Mouse (Mus musculus): ENCODE results near the gene Ttc7.

The Ttc7 gene

DNA sequence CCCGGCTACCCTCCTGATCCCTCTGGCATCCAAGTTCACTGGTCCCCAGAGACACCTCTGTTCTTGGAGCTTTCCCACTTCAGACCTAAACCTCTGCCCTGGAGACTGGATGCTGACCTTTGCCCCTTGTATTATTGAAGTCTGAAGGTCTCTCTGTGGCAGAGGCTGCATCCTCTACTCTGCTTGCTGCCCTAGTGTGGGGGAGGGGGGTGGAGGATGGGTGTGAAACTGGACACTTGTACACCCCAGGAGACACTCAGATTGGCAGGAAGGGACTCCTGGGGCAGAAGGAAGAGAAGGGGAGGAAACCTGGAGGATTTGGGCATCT is 70.2 kb downstream of the Ttc7 start:
- in situ Hi-C loops (cut with MboI; ENCODE audit: unreplicated experiment in 2 of 2) = no loop called here

DNA sequence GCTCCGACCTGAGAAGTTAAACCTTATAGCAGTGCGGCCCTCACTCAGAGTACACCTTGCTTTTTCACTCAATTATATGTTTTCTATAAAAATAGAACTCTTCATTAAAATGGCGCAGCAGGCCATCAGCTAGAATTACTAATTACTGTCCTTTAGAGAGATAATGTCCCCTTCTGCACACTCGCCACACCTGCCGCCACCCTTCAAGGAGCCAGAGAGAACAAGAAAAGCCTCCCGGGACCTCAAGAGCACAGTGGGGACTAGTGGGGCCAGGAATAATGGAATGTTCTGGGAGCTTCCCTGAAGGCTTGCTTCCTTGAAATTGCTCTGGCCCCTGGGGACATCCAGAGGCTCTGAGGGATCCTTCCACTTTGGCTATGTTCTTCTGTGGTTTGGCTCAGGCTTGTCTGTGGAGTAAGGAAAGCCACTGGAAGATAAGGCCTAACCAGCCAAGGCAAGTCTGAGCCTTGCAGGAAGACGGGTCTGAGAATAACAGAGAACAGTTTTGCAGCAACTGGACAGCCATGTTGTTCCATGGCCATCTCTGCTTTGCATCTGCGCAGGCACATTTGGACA is 71.1 kb downstream of the Ttc7 start:
- in situ Hi-C loops (cut with MboI; ENCODE audit: unreplicated experiment in 2 of 2) = no loop called here

DNA sequence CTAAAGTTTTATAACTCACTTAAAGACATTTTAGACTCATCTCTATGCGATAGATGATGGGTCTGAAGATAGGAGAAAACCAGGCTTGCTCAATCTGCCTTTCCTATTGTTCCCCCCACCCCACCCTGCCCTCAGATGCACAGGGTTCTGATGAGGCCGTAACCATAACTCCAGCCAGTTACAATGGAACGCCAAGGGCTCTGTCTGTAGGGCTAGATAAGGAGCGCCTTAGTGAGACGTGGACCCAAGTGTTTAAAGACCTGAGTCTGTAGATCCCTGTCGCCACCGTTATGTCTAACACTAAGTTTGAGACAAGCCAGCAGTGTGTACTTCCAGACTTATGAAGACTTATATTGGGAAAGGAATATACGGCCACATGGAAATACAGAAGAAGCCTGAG is 72.8 kb downstream of the Ttc7 start:
- in situ Hi-C loops (cut with MboI; ENCODE audit: unreplicated experiment in 2 of 2) = no loop called here

DNA sequence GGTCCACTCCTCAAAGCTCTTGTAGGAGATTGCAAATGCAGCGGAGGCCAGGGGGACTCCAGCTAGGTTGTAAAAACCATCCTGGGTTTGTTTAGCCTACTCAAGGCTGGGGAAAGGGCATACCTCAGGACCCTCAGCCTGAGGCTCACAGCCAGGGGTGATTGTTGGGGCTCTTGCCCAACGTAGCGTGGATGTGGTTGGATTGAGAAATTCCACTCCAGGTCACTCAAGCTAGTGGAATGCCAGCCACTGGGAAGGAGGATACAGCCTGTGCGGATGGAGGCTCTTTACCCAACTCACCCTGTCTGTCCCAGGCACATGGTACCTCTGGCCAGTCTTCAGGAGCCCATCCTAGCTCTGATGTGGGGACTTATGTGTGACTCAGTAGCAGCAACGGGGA is 73.6 kb downstream of the Ttc7 start:
- in situ Hi-C loops (cut with MboI; ENCODE audit: unreplicated experiment in 2 of 2) = no loop called here

DNA sequence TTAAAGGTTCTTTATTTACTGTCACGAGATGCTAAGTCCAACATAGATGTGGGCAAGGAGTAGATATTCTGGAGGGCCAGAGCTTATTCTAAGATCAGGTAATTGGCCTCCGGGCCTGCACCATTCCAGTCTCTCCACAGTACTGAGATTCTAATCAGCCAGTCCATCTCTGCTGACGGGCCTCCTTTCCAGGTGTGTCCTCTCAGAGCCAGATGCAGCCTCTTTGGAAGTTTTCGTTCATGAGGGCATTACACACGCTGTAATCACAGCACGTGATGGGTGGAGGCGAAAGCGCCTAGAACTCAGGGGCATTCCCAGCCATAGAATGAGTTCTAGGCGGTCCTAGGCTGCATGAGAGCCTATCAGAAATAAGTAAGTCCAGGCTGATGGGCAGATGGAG is 74.8 kb downstream of the Ttc7 start:
- in situ Hi-C loops (cut with MboI; ENCODE audit: unreplicated experiment in 2 of 2) = no loop called here

DNA sequence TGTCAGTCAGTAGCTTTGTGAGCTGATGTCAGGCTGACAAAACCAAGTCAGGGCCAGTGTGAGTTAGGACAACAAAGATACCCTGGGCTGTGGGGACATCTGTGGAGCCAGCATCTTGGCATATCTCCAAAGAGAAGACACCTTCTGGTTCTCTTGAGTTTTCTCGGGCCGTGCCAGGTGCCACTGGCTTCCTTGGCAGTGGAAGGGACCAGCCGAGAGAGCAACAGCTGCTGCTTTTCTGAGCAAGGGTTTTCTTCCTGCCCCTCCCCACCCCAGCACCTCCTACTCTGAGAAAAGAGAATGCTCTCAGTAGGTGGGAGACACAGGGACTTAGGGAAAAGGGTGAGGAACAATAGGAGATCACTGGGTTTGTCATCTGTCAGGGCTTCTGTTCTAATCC is 78.4 kb downstream of the Ttc7 start:
- in situ Hi-C loops (cut with MboI; ENCODE audit: unreplicated experiment in 2 of 2) = no loop called here

DNA sequence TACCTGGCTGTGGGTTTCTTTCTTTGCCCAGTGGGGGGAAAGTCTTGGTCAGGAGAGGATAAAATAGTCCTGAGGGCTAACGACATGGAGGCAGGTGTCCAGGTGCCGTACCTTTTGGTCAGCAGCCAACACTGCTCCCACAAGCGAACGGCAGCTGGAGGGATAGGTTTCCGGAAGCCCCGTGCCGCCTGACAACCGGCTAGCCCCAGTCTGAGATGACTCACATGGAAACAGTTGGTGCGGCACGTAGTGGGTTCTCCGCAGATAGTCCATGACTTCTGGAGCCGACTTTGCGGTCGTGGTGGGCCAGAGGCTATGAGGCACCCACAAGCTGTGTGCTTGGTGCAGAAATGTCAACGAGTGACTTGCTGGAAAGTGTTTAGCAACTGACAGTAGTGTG is 81.4 kb downstream of the Ttc7 start:
- in situ Hi-C loops (cut with MboI; ENCODE audit: unreplicated experiment in 2 of 2) = no loop called here

DNA sequence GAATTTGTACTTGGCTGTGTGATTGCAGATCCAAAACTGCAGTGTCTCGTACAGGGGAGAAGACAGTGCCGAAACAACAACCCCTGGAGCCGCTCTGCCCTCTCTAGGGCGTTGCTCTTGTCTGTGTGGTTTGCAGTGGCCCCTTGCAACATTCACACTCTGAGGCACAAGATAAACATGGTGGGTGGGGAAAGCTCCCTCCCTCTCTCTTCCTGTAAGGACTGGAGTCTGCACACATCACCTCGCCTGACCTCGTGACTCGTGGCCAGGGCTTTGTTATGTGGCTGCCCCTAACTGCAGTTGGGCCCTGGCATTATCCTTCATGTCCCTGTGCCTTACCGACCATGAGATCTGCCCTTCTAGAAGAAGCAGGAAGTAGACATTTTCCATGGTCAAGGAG is 82.6 kb downstream of the Ttc7 start:
- in situ Hi-C loops (cut with MboI; ENCODE audit: unreplicated experiment in 2 of 2) = no loop called here

DNA sequence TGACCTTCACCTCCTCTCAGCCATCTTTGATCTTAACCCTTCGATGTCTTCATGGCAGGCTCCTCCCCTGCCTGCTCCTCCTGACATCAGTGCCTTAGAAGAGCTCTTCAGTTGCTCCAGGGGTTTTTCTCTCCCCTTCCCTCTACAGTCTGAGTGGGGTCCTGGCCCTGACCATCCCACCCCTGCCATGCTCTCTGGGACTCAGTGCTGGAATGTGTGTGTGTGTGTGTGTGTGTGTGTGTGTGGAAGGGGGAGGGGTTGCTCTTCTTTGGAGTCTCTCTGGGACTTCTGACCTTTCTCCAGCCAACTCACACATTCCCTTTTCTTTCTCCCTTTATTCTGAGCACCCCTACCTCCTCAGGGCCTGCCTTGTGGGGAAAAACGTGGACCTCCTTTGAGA is 83.8 kb downstream of the Ttc7 start:
- in situ Hi-C loops (cut with MboI; ENCODE audit: unreplicated experiment in 2 of 2) = no loop called here

DNA sequence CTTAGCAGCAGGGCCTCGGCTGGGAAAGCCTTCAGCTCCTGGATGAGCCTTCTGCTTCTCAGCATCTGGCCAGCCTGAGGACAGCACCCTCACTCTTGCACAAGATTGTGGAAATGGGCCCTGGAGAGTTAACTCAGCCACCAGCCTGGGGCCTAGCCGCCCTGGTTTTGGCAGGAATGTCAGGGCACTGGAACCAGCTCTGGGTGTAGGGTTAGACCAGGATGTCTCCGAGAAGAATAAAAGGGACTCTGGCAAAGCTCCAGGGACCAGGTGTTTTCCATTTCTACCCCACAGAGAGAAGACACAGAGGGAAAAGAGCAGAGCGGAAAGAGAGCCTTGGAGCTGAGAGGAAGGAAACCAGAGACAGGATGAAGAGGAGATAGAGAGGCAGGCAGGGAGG is 84.5 kb downstream of the Ttc7 start:
- in situ Hi-C loops (cut with MboI; ENCODE audit: unreplicated experiment in 2 of 2) = no loop called here

DNA sequence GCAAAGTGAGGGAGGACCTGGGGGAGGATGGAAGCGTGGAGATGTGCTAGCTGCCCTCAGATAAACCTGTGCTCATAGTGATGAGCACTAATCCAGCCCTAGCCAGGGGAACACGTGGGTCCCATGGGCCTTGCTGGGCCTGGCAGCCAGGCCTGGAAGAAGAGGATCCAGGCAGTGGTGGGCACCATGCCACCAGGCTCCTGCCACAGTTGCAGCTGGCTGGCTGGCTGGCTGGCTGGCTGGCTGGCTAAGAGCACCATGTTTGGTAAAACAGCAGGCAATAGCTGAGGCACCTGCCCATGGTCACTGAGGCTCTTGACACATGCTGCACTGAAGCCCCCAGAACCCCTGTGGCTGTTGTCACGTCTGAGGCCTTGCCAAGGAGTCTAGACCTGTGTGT is 85.0 kb downstream of the Ttc7 start:
- in situ Hi-C loops (cut with MboI; ENCODE audit: unreplicated experiment in 2 of 2) = no loop called here

DNA sequence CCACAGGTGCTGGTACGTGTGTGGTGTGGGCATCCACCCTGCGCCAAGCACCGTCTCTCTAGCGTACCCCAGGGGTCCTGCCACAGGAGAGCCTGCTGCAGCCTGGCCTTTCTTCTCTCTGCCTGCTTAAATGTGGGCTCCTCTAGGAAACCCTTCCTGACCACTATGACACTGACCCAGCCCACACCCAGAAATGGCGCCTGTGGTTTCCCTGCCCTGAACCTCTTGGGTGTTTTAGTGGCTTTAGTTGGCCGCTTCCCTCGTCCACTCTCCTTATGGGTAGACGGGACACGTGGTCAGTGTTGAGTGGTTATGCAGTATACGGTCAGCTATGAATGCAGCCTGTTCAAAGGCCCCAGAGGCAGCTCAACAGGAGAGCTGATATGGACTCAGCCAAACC is 85.8 kb downstream of the Ttc7 start:
- in situ Hi-C loops (cut with MboI; ENCODE audit: unreplicated experiment in 2 of 2) = no loop called here

DNA sequence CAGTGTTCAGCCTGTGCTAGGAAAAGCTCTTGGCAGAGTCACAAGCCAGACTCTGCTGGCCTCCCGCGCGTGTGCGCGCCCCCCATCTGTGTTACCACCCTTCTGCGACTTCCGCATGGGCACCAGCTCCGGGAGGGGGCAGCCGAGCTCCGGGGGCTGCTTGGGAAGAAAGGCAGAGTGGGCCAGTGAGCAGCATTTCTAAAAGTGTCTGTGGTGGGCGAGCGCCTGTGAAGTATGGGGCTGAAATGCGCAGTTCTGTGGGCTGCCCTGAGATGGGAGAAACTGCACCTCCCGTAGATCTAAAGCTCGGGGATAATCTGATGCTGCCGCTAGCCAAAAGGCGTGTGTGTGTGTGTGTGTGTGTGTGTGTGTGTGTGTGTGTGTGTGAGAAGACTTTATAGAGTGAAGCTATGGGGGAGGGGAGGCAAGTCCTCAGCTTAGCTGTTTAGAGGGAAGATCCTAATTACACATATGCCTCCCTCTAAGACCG is 86.6 kb downstream of the Ttc7 start:
- in situ Hi-C loops (cut with MboI; ENCODE audit: unreplicated experiment in 2 of 2) = no loop called here

DNA sequence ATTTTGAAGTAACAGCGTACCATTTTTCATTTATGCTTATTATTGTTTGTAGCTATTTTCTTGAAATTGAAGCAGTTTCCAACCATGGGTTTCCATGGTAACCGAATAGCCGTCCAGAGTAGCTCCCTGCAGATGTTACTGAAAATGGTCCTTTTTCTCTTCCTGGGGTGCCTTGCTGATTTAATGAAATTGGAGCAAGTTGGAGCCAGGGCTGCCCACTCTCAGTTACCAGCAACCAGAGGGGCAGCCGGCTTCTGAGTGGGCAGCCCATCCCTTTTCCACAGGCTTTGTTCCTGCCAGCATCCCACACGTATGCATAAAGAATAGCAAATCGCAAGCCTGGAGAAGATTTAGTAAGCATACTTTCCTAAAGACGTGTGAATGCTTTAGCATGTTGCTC is 89.5 kb downstream of the Ttc7 start:
- in situ Hi-C loops (cut with MboI; ENCODE audit: unreplicated experiment in 2 of 2) = no loop called here

DNA sequence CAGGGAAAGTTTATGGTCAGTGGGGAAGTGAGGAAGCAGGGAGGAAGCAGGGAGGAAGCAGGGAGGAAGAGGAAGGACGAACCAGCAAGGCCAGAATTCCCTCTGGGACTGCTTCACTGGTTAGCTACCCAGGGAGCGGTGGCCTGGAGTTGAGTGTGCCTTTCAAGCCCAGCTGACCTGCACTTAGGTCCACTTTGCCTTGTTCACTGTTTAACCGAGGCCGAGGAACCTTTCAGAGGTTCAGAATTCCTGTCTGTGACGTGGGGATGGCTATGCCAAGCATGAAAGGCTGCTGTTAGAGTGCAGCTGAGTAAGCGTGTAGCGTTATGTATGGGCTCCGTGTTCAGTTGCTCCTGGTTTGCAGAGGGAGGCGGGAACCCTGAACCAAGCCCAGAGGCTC is 90.6 kb downstream of the Ttc7 start:
- in situ Hi-C loops (cut with MboI; ENCODE audit: unreplicated experiment in 2 of 2) = no loop called here

DNA sequence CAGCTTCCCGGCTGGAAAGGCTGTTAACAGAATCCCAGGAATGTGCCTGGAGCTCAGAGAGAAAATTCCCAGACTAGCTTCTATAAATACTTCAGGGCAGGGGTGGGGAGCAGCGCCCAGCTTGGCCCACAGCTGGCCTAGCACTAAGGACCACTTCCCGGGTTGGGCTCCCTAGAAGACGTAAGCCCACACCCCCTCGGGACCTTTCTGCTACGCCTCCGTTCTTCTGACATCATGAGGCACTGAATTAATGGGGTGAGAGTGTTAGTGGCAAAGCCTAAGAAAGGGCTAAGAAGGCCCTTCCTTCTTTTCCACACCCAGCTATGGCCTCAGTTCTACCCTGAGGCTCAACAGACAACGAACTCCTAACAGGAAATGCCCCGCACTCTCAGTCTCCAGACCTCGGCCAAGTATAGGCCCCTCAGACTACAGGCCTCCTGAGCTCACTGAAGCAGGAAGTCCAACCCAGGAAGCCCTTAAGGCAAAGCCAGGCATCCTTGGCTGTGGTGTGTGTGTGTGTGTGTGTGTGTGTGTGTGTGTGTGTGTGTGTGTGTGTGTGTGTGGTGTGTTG is 93.3 kb downstream of the Ttc7 start:
- in situ Hi-C loops (cut with MboI; ENCODE audit: unreplicated experiment in 2 of 2) = no loop called here

DNA sequence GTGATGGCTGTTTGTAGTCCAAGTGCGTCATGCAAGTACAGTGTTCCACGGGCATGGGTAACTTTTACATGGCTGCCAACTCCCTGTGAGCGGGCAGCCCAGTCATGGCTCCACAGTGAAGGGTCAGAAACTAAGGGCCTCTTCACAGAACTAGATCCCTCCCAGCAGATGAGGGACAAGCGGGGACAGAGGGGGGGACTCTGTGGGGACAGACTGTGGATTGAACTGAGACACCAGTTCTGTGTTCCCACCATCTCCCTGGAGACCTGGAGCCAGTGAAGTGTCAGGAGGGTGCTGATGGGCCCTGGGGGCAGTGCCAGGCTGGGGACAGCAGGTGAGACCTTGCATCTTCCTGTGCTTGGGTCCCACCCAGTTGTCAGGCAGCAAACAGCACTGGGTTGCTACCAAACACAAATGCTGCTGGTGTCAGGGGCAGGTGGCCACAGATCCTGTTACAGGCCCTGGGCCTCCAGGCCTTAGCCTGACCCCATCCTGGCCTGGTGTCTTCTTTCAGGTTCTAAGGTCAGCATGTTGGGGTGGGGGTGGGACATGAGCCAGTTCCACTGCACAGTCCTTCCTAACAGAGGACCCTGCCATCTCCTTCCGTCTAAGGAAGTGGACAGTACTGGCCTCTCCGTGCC is 94.3 kb downstream of the Ttc7 start:
- in situ Hi-C loops (cut with MboI; ENCODE audit: unreplicated experiment in 2 of 2) = no loop called here

DNA sequence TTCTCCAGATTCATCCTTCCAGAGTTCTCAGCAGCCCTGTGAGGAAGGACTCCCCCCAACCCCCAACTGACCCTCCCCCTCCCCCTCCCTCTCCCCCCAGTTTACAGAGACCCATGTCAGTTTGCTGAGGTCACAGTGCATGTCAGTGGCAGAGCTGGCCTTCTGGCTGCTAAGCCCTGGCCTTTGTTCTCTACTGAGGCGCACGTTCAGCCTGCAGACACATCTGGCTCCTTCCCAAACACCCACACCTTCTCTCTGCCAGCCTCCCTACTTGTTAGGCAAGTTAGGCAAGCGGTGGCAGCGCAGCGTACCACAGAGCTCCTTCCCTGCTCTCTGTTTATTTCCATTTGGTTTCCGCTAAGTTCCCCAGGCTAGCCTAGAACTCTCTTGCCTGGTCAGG is 94.8 kb downstream of the Ttc7 start:
- in situ Hi-C loops (cut with MboI; ENCODE audit: unreplicated experiment in 2 of 2) = no loop called here

DNA sequence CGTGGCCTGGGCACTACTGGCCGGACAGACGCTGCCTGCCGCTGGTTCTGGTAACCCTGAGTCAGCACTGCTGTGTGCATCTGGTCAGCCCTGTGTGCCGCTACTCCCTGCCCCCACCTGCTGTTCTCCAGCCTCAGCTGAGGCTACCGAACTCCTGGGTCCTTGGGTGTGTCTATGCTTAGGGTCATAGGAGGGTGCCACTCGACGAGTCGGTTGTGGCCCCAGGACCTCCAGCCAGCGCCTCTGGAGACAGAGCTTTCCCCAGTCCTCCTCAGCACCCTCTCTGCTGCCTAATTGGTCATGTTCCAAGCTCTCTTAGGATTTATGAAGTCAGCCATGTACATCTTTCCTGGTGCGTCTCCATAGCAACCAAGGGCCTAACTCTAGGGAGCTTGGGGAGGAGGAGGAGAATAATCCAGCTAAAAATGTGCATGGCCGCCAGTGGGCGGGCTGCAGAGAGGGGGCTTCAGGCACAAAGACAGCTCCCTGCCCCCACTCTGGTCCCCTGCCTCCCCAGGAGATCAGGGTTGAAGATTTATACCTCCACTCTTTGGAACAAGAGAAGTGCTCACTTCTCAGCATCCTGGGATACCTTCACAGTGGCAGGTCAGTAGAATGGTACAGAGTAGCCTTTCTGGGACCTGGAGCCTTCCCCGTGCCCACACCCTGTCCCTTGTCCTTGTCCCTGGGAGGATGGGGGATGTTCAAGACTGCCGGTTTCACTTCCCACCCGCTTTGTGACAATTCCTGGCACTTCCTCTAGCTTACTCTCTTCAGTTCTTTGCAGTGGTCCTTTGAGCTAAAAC is 95.9 kb downstream of the Ttc7 start:
- in situ Hi-C loops (cut with MboI; ENCODE audit: unreplicated experiment in 2 of 2) = no loop called here

DNA sequence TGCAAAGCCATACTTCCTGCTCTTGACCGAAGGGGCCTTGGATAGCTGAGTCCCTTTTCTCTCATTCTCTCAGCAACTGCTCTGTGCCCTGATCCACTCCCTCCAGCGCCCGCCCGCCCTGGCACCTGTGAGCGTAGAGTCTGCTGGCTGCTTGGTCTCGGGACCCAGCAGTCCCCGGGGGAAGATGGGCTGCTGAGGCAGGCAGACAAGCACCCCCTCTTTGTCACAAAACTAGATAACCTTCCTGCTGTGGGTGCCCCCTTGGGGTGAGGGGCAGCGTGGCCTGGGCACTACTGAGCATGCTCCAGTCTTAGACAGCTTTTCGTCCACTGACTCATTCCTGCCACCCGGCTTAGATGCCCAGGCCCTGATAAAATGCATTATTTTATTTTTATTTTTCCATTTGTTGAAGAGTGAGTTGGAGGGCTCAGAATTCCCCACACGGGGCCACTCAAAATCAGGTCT is 96.5 kb downstream of the Ttc7 start:
- in situ Hi-C loops (cut with MboI; ENCODE audit: unreplicated experiment in 2 of 2) = no loop called here

DNA sequence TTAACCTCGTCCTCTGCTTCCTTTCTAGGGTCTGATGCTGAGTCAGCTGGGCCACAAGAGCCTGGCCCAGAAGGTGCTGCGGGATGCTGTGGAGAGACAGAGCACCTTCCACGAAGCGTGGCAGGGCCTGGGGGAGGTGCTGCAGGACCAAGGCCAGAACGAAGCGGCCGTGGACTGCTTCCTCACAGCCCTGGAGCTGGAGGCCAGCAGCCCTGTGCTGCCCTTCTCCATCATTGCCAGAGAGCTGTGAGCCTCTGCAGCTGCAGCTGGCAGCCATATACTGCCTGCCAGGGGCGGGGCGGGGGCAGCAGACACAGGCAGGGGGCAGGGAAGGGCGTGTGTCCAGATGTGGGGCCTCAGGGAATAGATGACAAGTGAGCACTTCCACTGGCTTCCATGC is 97.1 kb downstream of the Ttc7 start:
- in situ Hi-C loops (cut with MboI; ENCODE audit: unreplicated experiment in 2 of 2) = no loop called here

DNA sequence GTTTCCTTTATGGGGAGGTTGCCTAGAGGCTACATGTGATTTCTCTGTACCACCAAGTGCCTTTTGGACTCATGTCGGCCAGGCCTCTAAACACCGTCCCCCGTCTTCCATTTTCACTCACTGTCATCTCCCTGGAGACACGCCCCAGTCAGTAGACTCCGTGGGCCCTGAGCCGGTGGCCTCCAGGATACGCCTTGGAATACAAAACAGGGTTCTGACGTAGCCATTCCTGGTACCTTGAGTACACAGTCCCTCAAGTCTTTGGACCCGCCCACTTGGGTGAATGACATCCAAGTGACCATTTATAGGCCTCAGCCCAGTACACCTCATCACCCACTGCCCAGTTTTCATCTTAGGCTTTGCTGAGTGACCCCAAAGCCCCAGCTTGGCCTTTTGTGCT is 98.0 kb downstream of the Ttc7 start:
- in situ Hi-C loops (cut with MboI; ENCODE audit: unreplicated experiment in 2 of 2) = no loop called here
